Mouse (Mus musculus) frontal cortex, postnatal 36 days (tissue): ENCODE measurements around the gene Crb2.
A peak's percentile ranks its signal among the peaks of the same experiment; 100 is the strongest.

ENCODE experiments used
- DNase-seq, 2 experiments: peaks; one replicate each; pipeline ENCODE4 v3.0.0; 2022; ENCODE audit warnings: low spot score in 2 of 2

The Crb2 gene

GRCm38 (mm10) chr2:37776016-37776415 is at the start of gene Crb2:
Gene Crb2 (plus strand): TSS chr2:37776249.
- no peak for DNase-seq

- DNase-seq: no peak
These were observed 44.7 kb upstream of the Crb2 start for GRCm38 (mm10) chr2:37731241-37731801.

- DNase-seq: peak in 1 of 2 experiments; percentile 61
These were observed 40.9 kb upstream of the Crb2 start for GRCm38 (mm10) chr2:37734979-37735806.

- DNase-seq: no peak
These were observed 40.3 kb upstream of the Crb2 start for GRCm38 (mm10) chr2:37735807-37736188.

GRCm38 (mm10) chr2:37741806-37742554 is 34.1 kb upstream of the Crb2 start:
- DNase-seq: peak; percentile 52 to 73

DNA sequence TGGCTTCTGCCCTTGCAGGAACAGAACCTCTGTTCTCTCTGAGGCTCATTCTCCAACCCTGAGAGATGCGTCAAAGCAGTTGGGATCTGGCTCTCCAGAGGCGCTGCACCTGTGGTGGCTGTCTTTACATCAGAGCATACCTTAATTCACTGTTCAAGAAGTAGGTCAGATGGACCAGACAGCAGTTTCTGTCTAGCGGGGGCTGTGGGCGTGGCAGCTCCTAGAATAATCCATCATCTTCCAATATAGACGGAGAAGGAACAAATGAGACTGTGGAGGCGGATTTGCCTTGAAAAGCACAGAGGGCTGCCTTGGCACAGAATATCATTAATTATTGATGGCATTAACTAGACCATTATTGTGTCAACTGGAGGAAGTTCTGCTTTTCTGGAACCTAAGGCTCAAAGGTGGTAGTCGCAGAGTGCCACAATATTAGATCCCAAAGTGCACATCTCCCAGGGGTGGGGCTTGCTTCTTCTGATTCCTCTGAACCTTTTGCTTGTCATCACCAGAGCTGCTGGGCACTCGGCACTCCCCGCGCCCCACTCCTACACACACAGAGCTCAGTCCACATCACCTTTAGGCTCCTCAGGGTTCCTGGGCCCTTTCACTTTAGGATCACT is 31.2 kb upstream of the Crb2 start:
- peak in 1 of 2 experiments; percentile 53 for DNase-seq

DNA sequence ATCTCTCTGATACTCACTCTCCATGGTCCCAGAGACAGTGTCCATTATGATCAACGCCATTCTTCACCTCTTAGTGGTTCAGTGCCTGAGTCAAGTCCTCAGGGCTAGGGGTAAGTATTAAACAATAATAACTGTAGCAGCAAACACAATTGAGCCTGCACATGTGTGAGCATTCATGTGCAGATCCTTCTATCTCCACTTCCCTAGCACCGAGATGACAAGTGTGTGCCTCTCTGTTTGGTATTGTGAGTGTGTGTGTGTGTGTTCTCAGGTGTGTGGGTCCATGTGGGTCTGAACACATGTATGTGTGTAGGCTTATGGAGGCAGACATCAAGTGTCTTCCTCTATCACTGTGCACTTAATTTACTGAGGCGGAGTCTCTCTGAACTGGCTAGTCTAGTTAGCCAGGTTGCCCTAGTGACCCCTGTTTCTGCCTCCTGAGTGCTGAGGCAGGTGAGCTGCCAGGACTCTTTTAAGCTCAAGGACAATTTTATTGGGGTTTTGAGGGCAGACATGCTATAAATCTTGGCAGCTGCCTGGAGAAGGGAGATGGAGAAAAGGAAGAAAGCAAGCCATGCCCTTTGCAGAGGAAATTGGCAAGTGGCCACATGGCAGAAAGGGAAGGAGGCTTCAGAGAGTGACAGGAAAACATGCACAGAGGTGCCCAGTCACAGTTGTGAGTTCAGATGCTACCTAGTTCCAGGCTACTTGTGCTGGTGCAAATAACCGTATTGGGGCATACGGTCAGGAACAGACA is 29.6 kb upstream of the Crb2 start:
- DNase-seq: no peak

DNA sequence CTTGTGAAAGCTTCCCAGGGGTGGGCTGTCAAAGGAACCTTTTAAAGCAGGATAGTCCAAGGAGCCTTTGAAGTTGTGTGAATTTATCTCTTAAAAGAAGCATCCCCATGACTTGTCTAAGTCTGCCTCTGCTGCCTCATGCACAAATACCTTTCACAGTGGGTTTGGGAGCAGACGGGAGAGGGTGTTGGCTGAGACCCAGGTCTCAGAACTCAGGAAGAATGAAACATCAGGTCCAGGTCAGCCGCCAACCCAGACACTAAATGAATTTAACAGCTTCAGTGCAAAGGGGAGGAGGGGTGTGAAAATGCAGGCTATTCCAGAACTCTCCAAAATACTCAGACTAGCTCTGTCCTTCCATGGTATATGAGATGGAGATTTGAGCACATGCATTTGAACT is 28.1 kb upstream of the Crb2 start:
- DNase-seq: peak in 1 of 2 experiments; percentile 62

- DNase-seq: no peak
These were observed 27.5 kb upstream of the Crb2 start for GRCm38 (mm10) chr2:37748442-37749066.

GRCm38 (mm10) chr2:37749323-37749722 is 26.7 kb upstream of the Crb2 start:
- no peak for DNase-seq

- no peak for DNase-seq
These were observed 24.9 kb upstream of the Crb2 start for GRCm38 (mm10) chr2:37751114-37751513.

GRCm38 (mm10) chr2:37756220-37756930 is 19.7 kb upstream of the Crb2 start:
- DNase-seq: no peak

- no peak for DNase-seq
These were observed 19.0 kb upstream of the Crb2 start for GRCm38 (mm10) chr2:37757016-37757415.

- DNase-seq: no peak
These were observed 18.3 kb upstream of the Crb2 start for GRCm38 (mm10) chr2:37757784-37758183.

DNA sequence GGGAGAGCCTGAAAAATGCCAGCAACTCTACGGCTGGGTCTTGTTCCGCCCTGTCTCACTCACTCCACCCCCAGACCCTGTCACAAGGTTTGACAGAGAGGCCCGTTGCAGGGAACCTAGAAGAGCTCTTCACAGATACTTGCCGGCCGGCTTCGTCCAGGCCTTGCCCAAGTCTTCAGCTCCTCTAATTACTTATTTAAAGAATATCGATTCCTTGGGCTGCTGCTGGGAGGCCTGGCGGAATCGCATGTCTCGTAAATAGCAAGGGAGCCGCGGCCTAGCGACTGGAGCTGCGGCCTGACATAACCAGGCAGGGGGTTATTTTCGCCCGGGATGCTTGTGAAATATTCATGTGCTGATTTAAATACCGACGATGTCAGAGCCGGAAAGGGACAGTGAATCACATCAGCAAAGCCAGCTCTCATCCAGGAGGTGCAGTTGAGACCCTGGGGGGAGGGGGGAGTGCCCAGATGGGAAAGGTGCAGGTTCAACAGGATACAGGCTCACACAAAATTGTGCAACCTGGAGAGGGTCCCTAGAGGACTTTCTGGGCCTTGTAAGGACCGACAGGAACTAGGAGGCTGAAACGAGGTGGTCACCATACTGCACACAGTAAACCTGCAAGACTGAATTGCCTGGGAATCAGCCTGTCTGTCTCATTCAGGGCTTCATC is 17.6 kb upstream of the Crb2 start:
- no peak for DNase-seq

DNA sequence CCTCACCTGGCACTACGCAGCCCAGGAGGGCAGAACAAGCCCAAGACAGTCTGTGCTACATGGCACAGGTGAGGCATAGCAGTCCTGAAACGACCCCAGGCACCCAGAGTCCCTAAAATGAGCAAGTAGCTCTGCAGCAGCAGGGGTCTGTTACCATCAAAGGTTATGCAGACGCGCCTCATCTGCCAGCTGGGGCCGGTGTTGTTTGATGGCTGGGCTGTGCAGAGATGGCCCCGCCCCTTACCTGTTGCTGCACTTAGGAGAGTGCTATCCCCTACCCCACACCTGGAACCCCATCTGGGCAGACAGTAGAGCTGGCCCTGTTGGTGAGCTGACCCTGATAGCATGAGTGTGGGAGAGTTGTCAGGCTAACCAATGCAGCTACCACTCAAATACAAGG is 15.4 kb upstream of the Crb2 start:
- DNase-seq: no peak

GRCm38 (mm10) chr2:37763638-37764037 is 12.4 kb upstream of the Crb2 start:
- DNase-seq: no peak

GRCm38 (mm10) chr2:37764514-37764913 is 11.5 kb upstream of the Crb2 start:
- DNase-seq: no peak

DNA sequence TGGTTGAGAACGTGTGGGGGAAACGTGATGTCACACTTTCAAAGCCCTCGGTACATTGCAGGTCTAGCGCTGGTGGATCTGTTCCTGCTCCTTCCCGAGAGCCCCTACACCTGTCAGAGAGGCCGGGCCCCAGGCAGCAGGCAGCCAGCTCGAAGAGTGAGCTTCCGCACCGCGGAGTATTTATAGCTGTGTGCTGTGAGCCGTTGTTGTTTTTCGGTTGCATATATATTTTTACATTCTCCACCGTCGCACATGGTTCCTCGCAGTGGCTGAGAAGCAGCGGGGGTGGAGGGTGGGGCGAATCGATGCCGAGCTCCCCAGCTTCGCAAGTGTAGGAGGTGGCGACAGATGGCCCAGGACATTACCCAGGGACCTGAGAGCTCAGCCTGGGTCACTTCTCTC is 11.0 kb upstream of the Crb2 start:
- DNase-seq: peak; percentile 68 to 81
